ENCODE assay signal across 8 mouse cellular contexts in the genomic region with DNA sequence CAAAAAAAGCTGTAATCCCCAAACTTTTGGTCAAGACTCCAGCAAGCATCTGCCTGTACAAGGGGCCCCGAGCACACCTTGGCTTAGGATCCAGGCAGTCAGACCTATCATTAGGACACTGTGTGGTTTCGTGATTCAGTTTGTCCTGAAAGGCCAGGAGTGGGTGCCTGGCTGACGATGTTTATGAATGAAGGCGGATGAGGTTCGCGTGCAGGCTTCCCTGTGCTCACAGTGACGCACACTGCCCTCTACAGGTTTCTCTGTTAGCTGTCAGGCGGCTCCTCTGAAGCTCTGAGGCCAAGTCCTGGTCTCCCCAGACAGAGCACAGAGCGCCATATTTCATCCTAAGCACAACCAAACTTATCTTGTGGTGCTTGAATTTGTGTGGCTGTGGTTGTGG. TPM values are rescaled to one million over a fixed set of nuclear protein-coding genes. Genes with fewer than 3 reads are reported as not detected.
A peak's percentile ranks its signal among the peaks of the same experiment; 100 is the strongest.
DNase-seq lines count a peak whose midpoint lies in the region; ATAC-seq and TF ChIP-seq lines count a peak whose summit lies in the region.

No protein-coding gene starts in this region.

- H3K27me3 ChIP-seq in forebrain, embryonic 14.5 days (replicated peaks; ENCODE audit: control insufficient read depth, insufficient read depth, low read length), result 0 out of 2 replicates have a peak, but pooled peaks cover 9% of the 10 kb centered on the region
- H3K27me3 ChIP-seq in neural tube, embryonic 15.5 days (replicated peaks), result peaks cover 8% of the 10 kb centered on the region; the same call in 1 of the 2 replicates

- peak overlapping the region; percentile 97 for H3K4me2 ChIP-seq in forebrain, embryonic 14.5 days (ENCODE audit: low read length)
- peak overlapping the region; percentile 90 for H3K4me2 ChIP-seq in neural tube, embryonic 15.5 days

- 0 out of 2 replicates have a peak overlapping the region, but pooled peaks have one; percentile 47 for H3K27ac ChIP-seq in ES-E14 (ENCODE audit: insufficient read depth, low read depth, low read length, poor library complexity, severe bottlenecking)
- H3K27ac ChIP-seq in forebrain, embryonic 14.5 days (ENCODE audit: low read depth, low read length), result peak overlapping the region; percentile 70; the same call in 1 of the 2 replicates
- peak overlapping the region; percentile 94 for H3K27ac ChIP-seq in neural tube, embryonic 15.5 days (replicated peaks)

- in situ Hi-C loops in ES-E14 (cut with MboI; ENCODE audit: low sequenced_read_pairs in 2 of 2, unreplicated experiment in 2 of 2), result loop anchor here in 1 of 2 experiments (10.0 kb wide), 1 partner anchor 371 kb away; a partner anchor contains a TSS

- peak; percentile 81 for DNase-seq in ES-E14 (ENCODE audit: low read depth, low spot score)
- DNase-seq in cerebellum, adult 11 months, result peak; percentile 79
- peak; percentile 95 for DNase-seq in forebrain, embryonic 14.5 days (ENCODE audit: low spot score)
- DNase-seq in heart, postnatal 14 days, result peak; percentile 78 to 86
- DNase-seq in layer of hippocampus, adult 11-12 months (ENCODE audit: low spot score), result peak; percentile 88
- peak; percentile 84 to 88 for DNase-seq in lung, adult 18-20 months
- DNase-seq in testis, postnatal 14 days (ENCODE audit: low spot score), result peak; percentile 85

- H3K9me3 ChIP-seq in ES-E14 (ENCODE audit: control insufficient read depth, insufficient read depth, low read depth, low read length), result no peaks in the 10 kb centered on the region
- no peaks in the 10 kb centered on the region for H3K9me3 ChIP-seq in forebrain, embryonic 14.5 days (replicated peaks; ENCODE audit: control insufficient read depth, low read length)
- H3K9me3 ChIP-seq in neural tube, embryonic 15.5 days (replicated peaks), result no peaks in the 10 kb centered on the region

- no peaks in the 10 kb centered on the region for H3K36me3 ChIP-seq in ES-E14 (ENCODE audit: control insufficient read depth, insufficient read depth, low read length, poor library complexity, severe bottlenecking)
- H3K36me3 ChIP-seq in forebrain, embryonic 14.5 days (ENCODE audit: control insufficient read depth, insufficient read depth, low read length), result no peaks in the 10 kb centered on the region
- no peaks in the 10 kb centered on the region for H3K36me3 ChIP-seq in neural tube, embryonic 15.5 days

- peak overlapping the region; percentile 50; the same call in 1 of the 2 replicates for H3K9ac ChIP-seq in ES-E14 (ENCODE audit: insufficient read depth, low read depth, low read length, poor library complexity, severe bottlenecking)
- H3K9ac ChIP-seq in forebrain, embryonic 14.5 days (ENCODE audit: low read length), result peak overlapping the region; percentile 67
- H3K9ac ChIP-seq in neural tube, embryonic 15.5 days (replicated peaks), result peak overlapping the region; percentile 79

- intact Hi-C loops in heart, postnatal 14 days (cut with DNase I), result loop anchor here (1.0 to 5.0 kb wide), 3 partner anchors 61 to 146 kb away; no protein-coding TSS in a partner anchor

- peaks cover 7 to 18% of the 10 kb centered on the region in 2 experiments; a peak in 2 of 4 replicates for H3K4me1 ChIP-seq in ES-E14 (ENCODE audit: control insufficient read depth in 2 of 2, insufficient read depth in 2 of 2, low read length in 2 of 2, poor library complexity in 1 of 2)
- H3K4me1 ChIP-seq in forebrain, embryonic 14.5 days (ENCODE audit: control insufficient read depth, insufficient read depth, low read length), result 0 out of 2 replicates have a peak, but pooled peaks cover 3% of the 10 kb centered on the region
- peaks cover 40% of the 10 kb centered on the region for H3K4me1 ChIP-seq in neural tube, embryonic 15.5 days

- 3% methylated on average over 9 of the region's 9 CpGs for whole genome bisulfite sequencing in forebrain, embryonic 14.5 days
- WGBS in neural tube, embryonic 15.5 days, result 2% methylated on average over 9 of the region's 9 CpGs

- peak overlapping the region; percentile 81 to 98 for H3K4me3 ChIP-seq in ES-E14 (ENCODE audit: insufficient read depth in 1 of 2, low read depth in 1 of 2, low read length in 2 of 2, poor library complexity in 1 of 2, severe bottlenecking in 1 of 2)
- peak overlapping the region; percentile 50 for H3K4me3 ChIP-seq in forebrain, embryonic 14.5 days (ENCODE audit: low read depth, low read length)
- H3K4me3 ChIP-seq in neural tube, embryonic 15.5 days (replicated peaks), result peak overlapping the region; percentile 72

- ATAC-seq in forebrain, embryonic 14.5 days, result peak; percentile 51
- peak; percentile 32 for ATAC-seq in neural tube, embryonic 15.5 days (ENCODE audit: low FRiP score)

TF ChIP-seq in ES-E14, 5 proteins besides CTCF, POLR2A, EP300 and RAD21:
- TF ChIP-seq ZC3H11A (IDR thresholded peaks at IDR 0.05; ENCODE audit: borderline replicate concordance, low read depth, low read length), result peak; percentile 51; the same call in 1 of the 2 replicates
- no peak for TF ChIP-seq MAFK (IDR thresholded peaks at IDR 0.05; ENCODE audit: insufficient read depth, low read depth, low read length)

RNA-seq across cellular contexts. Expression of a gene that starts 1.0 kb away (rescaled TPM):
- 2.4 and 2.5 TPM in 2 replicates for total RNA-seq in ES-E14 (2012; rRNA removed)
- 1.1 and 1.6 TPM in 2 replicates for polyA plus RNA-seq in forebrain, embryonic 14.5 days (2014; fragmentation: Nextera tagmentation; extraction: Ambion mirVana)
- total RNA-seq in heart, postnatal 14 days (2021), result 1 to 10 TPM in 1 of 2 experiments, under 1 TPM in 1; 0.84 to 1.9 TPM
- polyA plus RNA-seq in neural tube, embryonic 15.5 days (2015; fragmentation: Nextera tagmentation; extraction: Ambion mirVana), result 5.7 and 11.9 TPM in 2 replicates

RNA-seq across cellular contexts. Expression of a gene that starts 2.2 kb away (rescaled TPM):
- total RNA-seq in ES-E14 (2012; rRNA removed), result not detected in 2 replicates
- not detected in 2 replicates for polyA plus RNA-seq in forebrain, embryonic 14.5 days (2014; fragmentation: Nextera tagmentation; extraction: Ambion mirVana)
- total RNA-seq in heart, postnatal 14 days (2021), result not detected
- polyA plus RNA-seq in neural tube, embryonic 15.5 days (2015; fragmentation: Nextera tagmentation; extraction: Ambion mirVana), result not detected in 2 replicates

RNA-seq across cellular contexts. Expression of a gene that starts 4.4 kb away (rescaled TPM):
- not detected in 2 replicates for total RNA-seq in ES-E14 (2012; rRNA removed)
- polyA plus RNA-seq in forebrain, embryonic 14.5 days (2014; fragmentation: Nextera tagmentation; extraction: Ambion mirVana), result not detected in 2 replicates
- total RNA-seq in heart, postnatal 14 days (2021), result not detected
- polyA plus RNA-seq in neural tube, embryonic 15.5 days (2015; fragmentation: Nextera tagmentation; extraction: Ambion mirVana), result not detected in 2 replicates

RNA-seq across cellular contexts. Expression of a gene that starts 9.6 kb away (rescaled TPM):
- not detected in 2 replicates for total RNA-seq in ES-E14 (2012; rRNA removed)
- polyA plus RNA-seq in forebrain, embryonic 14.5 days (2014; fragmentation: Nextera tagmentation; extraction: Ambion mirVana), result not detected in 2 replicates
- not detected for total RNA-seq in heart, postnatal 14 days (2021)
- not detected in 2 replicates for polyA plus RNA-seq in neural tube, embryonic 15.5 days (2015; fragmentation: Nextera tagmentation; extraction: Ambion mirVana)

RNA-seq across cellular contexts. Expression of a gene that starts 19.4 kb away (rescaled TPM):
- total RNA-seq in ES-E14 (2012; rRNA removed), result not detected in 2 replicates
- not detected in 2 replicates for polyA plus RNA-seq in forebrain, embryonic 14.5 days (2014; fragmentation: Nextera tagmentation; extraction: Ambion mirVana)
- total RNA-seq in heart, postnatal 14 days (2021), result not detected
- polyA plus RNA-seq in neural tube, embryonic 15.5 days (2015; fragmentation: Nextera tagmentation; extraction: Ambion mirVana), result 0.50 and 0.89 TPM in 2 replicates

Comparison
In these comparisons a context has a peak if more than half of its experiments do, and no peak if none do; other contexts are left out.
1. Peak in every context shown above with its lines: DNase-seq, ATAC-seq, H3K4me3 ChIP-seq and H3K27ac ChIP-seq.